Mouse (Mus musculus) neural tube, embryonic 14.5 days (tissue): ENCODE measurements around the gene Sin3a. TPM values are rescaled to one million over a fixed set of nuclear protein-coding genes. Genes with fewer than 3 reads are reported as not detected.

Experiments
- polyA plus RNA-seq: library from polyadenylated mRNA; unstranded; fragments of >200 nt; fragmentation: Nextera tagmentation; extraction: Ambion mirVana; gene quantifications from 2 replicates; pipeline ENCODE4 v1.2.1, GENCODE M21; 2014

Gene Sin3a
- polyA plus RNA-seq, 1 experiment from 2014 or later = 26.8 TPM

Other genes with a start within 250 kb of the Sin3a start
- 0.32 TPM in 1 of 2 replicates, not detected in the other for gene Odf3l1, start 207.4 kb upstream of the Sin3a start, polyA plus RNA-seq
- 6.1 and 6.7 TPM in 2 replicates for gene Cspg4, start 207.0 kb upstream of the Sin3a start, polyA plus RNA-seq
- 1.3 and 2.1 TPM in 2 replicates for gene Snx33, start 143.7 kb upstream of the Sin3a start, polyA plus RNA-seq
- gene Imp3, start 134.6 kb upstream of the Sin3a start, polyA plus RNA-seq = 71.3 and 74.1 TPM in 2 replicates
- gene Snupn, start 121.2 kb upstream of the Sin3a start, polyA plus RNA-seq = 25.5 and 25.9 TPM in 2 replicates
- 31.3 and 36.5 TPM in 2 replicates for gene Ptpn9, start 77.1 kb upstream of the Sin3a start, polyA plus RNA-seq
- 43.2 and 49.9 TPM in 2 replicates for gene Man2c1, start 58.6 kb downstream of the Sin3a start, polyA plus RNA-seq
- gene Neil1, start 76.3 kb downstream of the Sin3a start, polyA plus RNA-seq = 6.6 and 7.7 TPM in 2 replicates
- gene Commd4, start 86.3 kb downstream of the Sin3a start, polyA plus RNA-seq = 138 and 161 TPM in 2 replicates
- not detected in 2 replicates for gene Trcg1, start 164.5 kb downstream of the Sin3a start, polyA plus RNA-seq
- gene 1700017B05Rik, start 190.6 kb downstream of the Sin3a start, polyA plus RNA-seq = 3.0 and 3.6 TPM in 2 replicates